Mouse (Mus musculus) thymus, adult 2 months (tissue): ENCODE results near the gene Gabrr2.

Source experiments
- CTCF ChIP-seq: fragments of 200-500 bp; IDR thresholded peaks from 2 replicates; pipeline ENCODE4 v1.5.1; 2012; ENCODE audit warnings: mild to moderate bottlenecking, control low read depth, low read length, moderate library complexity, borderline replicate concordance; ENCODE audit not compliant: control insufficient read depth, poor library complexity, insufficient read depth; ENCODE audit errors: extremely low read depth
- POLR2A ChIP-seq: fragments of 200-500 bp; IDR thresholded peaks from 2 replicates; pipeline ENCODE4 v1.6.1; 2012; ENCODE audit warnings: mild to moderate bottlenecking, low read length, control low read depth, moderate library complexity; ENCODE audit not compliant: control insufficient read depth, poor library complexity, insufficient read depth; ENCODE audit errors: extremely low read depth

GRCm38 (mm10) chr4:33077161-33077560 is 14.4 kb downstream of the Gabrr2 start:
- TF ChIP-seq POLR2A (no peak), CTCF (no peak)
